Mouse (Mus musculus): ENCODE measurements around the gene Nup85.

Nup85 gene

GRCm38 (mm10) chr11:115584376-115585073 is 20.3 kb downstream of the Nup85 start:
- DNase-seq: no peak

DNA sequence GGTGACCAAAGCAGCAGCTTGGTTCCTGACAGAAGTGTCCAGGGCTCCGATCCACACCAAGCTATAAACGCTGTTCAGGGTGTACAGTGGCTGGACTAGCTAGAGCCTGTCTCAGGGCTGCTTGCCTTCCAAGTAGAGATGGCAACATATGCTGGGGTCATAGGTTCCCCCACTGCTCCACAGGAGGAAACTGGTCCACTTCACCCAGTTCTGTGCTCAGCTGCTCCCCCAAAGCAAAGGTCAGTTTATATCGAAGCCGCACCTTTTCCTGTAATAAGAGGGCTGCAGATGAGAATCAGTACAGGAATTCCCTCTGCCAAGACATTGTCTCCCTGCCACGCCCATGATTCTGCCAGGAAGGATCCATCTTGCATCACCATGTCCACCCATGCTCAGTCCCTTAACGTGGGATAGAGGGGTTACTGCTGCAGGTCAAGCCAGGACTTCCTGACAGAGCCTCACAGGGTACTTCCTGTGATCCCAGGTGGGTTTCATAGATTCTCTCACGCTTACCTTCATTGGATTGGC is 21.4 kb downstream of the Nup85 start:
- DNase-seq: no peak

DNA sequence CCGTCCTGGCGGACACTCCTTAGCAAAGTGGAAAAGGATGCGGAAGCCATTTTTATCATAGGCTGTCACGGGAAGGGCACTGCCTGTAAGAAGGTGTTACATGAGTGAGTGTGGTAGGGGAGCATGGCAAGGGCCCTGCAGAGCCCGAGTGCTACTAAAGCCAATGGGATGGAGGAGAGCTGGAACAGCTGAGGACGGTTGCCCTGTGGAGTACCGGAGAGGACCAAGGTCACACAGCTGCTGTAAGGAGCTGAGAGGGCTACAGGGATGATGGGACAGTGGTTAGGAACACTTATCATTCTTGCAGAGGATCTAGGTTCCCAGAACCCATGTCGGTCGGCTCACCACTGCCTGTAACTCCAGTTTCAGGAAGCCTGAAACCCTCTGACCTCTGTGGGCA is 22.2 kb downstream of the Nup85 start:
- DNase-seq: no peak

DNA sequence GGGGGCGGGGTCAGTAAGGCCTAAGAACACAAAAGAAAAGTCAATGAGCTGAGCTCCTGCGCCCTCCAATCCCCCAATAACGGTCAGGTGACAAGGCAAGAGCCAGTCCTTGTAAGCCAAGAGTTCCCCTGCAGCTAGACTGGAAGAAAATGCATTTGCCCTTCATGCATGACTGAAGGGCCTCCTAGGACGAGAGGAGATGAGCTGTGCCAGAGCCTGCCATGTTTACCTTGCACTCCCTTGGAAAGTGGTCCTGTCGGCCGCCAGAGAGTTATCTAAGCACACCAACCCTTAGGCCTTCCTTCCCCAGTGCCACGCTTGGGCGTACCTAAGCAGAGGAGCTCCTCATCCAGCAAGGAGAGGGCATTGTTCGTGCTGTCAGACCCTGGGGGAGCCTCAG is 23.8 kb downstream of the Nup85 start:
- no peak for DNase-seq

DNA sequence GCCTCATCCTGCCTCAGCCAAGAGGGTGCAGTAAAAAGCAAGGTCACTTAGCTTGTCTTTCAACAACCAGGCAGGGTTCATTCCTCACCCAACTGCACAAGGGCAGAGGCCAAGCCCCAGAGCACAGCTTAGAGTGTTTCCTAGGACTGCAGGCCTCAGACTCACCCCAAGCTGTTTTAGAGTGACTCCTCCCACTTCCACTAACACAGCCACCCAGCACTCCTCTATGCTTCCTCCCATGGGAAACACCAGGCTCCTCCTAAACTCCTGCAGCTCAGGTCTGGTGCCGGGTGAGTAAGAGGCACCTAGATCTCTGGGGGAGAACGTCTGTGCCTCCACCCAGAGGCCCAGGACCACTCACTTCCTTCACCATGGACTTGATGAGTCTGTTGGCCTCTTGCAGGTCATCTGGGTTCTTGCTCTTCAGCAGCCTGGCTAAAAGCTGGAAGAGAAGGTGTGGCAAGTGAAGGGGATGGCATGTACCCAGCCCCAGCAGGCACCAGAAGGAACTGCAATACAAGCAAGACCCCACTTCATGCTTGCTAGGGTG is 26.4 kb downstream of the Nup85 start:
- DNase-seq: no peak

DNA sequence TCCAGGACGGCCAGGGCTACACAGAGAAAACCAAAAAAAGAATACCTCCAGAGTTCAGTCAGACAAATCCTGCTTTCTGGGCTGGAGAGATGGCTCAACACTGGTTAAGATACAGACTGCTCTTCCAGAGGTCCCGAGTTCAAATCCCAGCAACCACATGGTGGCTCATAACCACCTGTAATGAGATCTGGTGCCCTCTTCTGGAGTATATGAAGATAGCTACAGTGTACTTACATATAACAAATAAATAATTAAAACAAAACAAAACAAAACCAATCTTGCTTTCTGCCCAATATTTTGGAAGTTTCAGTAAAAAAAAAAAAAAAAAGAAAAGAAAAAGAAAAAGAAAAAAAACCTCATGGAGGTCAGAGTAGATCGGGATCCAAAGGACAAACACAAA is 31.0 kb downstream of the Nup85 start:
- DNase-seq: no peak

GRCm38 (mm10) chr11:115598309-115598708 is 34.1 kb downstream of the Nup85 start:
- DNase-seq: no peak

DNA sequence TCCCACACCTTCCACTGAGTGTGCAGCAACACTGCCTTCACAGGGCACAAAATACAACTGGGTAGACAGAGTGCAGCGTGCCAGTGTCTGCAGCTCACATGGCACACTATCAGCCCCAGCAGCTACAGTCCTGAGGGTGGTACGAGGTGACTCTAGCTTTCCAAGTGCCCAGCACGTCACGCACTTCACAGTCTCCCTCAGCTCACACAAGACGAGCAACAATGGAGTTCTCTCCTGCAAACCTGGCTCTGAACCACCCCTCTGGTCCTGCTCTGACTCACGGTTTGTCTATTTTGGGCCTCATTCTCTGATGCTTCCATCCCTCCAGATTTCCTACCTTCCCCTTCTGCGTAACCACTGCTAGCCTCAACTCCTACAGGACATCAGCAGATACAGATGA is 35.5 kb downstream of the Nup85 start:
- no peak for DNase-seq

GRCm38 (mm10) chr11:115600743-115601142 is 36.5 kb downstream of the Nup85 start:
- peak; percentile 26 to 35 for DNase-seq

GRCm38 (mm10) chr11:115601174-115601573 is 36.9 kb downstream of the Nup85 start:
- DNase-seq: peak in 1 of 2 experiments; percentile 19

DNA sequence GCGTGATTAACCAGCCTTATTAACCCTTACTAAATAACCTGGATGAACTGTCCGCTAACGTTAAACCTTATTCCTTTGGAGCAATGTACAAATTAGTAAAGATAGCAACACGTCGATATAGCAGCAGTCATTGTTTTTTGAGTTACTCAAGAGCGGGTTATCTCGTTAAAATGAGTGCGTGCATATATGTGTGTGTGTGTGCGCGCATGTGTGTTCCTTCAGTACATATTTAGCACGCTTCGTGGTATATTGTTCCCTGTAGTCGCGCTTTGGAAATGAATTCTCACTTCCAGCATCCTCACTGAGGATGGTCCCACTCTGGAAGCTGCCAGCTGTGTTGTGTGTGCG is 38.9 kb downstream of the Nup85 start:
- DNase-seq: no peak

DNA sequence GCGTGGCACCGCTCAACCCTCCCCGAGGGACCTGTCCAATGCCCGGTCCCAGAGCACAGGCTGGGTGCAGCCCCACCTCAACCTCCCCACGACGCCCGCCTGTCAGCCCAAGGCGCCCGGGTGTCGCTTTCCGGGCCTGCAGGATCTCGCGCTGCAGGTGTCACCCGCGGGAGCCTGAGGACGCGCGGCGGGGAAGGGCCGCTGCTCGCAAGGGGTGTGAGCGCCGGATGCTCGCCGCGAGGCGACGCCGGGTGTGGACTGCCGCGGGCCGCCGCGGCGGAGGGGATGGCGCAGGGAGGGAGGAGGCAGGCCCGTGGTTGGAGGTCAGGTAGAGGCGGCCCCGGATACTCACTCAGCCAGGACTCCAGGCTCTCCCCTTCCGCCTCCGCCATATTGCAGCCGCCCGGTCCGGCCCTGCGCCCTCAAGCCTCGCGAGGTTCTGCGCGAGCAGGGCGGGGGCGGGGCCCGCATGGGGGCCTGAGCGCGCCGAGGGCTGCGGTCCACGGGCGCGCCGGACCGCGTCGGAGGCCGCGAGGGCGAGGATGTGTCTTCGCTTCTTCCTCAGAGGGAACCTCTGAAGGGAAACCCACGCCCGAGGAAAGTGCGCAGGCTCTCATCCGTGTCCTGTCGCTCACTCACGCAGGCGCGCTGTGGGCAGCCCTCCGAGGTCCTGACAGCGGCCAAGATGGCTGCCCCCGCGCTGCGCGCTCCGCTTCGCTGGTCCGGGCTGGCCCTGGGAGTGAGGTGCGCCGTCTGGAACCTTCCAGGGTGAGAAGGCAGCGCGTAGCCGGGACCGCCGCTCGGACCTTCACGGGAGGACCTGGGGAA is 39.5 kb downstream of the Nup85 start, which contains the start of the genes Mrps7 and Gga3:
Mrps7 (plus strand) TSS at position 450 of the 828 bp plus-strand sequence.
Gga3 (minus strand) TSS at position 576 of the 828 bp plus-strand sequence.
- peak; percentile 95 to 98 for DNase-seq

- DNase-seq: no peak
Measured at GRCm38 (mm10) chr11:115604304-115604696, 40.1 kb downstream of the Nup85 start.

GRCm38 (mm10) chr11:115606733-115607132 is 42.5 kb downstream of the Nup85 start:
- DNase-seq: no peak

DNA sequence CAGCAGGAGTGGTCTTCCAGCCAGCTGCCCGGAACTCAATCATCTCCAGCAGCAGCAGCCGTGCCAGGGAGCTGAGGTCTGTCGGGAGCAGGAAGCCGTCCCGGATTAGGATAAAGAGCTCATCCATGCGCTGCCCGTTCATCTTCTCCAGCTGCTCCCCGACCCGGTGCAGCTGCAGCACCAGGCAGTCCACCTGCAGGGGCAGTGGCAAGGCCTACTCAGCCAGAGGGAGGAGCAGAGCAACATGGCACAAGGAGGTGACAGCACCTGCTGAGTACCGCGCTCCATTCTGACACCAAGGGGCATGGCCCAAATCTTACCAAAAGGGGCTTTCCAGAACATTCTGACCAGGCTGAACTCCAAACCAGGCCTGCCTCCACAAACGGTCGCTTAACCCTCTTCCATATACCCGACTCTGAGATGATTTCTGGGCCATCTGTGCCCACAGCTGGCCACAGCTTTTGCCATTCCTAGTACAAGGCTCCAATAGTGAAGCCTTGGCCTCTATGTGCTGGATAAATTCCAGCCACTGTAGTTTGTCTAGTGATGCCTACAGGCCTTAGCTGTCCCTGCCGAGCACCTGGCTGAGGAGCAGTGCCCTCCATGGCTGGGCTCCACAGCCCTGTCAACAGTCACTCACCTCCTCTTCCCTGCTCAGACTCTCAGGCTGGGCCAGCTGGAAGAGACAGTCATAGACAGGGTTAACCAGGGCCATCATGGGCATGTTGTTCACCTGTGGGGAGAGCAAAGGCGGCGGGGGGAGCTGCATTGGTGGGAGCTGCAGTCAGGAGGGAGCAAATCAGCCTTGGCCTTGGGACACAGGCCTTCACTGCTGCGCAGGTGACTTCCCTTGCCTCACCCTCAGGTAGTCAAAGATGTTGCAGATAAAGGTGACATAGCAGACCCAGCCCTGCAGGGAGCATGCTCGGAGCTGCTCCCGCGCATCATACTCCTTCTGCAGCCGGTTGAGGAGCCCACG is 44.5 kb downstream of the Nup85 start:
- no peak for DNase-seq

DNA sequence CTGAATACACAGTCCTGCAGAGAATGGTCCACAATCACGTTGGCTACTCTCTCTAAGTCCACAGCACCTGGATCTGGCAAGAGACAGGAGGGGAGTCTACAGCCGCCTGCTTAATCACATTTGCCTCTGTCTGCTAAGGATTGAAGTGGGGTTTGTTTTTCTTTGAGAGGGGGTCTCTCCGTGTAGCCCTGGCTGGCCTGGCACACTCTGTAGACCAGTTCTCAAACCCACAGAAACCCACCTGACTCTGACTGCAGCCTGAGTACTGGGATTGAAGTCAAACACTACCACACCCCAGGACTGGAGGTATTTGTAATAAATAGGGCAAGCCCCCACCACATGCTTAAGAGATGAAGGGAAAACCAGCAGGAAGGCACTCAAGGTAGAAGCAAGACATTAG is 45.3 kb downstream of the Nup85 start:
- no peak for DNase-seq

- DNase-seq: no peak
Measured at GRCm38 (mm10) chr11:115611173-115611572, 46.9 kb downstream of the Nup85 start.

DNA sequence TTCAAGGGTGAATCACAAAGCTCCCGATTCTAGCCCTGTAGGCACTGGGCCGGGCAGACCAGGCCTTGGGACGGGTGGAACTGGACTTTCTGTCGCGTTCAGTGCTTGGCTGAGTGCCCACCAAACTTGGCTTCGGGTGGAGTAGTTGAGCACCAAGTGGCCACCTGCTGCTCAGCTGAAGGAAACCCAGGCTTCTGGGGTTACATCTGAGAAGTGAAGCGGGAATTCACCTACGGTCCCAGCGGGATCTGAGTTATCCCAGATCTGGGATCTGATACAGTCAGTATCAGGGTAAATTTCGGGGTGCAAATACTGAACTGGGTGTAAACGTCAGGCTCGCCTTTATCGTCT is 47.8 kb downstream of the Nup85 start:
- peak in 1 of 2 experiments; percentile 40 for DNase-seq

GRCm38 (mm10) chr11:115612410-115613137 is 48.3 kb downstream of the Nup85 start, which contains the start of gene Mif4gd:
Mif4gd (minus strand) TSS chr11:115612969.
- DNase-seq: peak; percentile 99

GRCm38 (mm10) chr11:115613138-115613945 is 49.1 kb downstream of the Nup85 start:
- peak in 1 of 2 experiments; percentile 58 for DNase-seq

All from B cell, adult 2 months (primary cell).